Mouse (Mus musculus) ovary, adult 10 weeks (tissue): ENCODE measurements around the gene Gm3543. TPM values are rescaled to one million over a fixed set of nuclear protein-coding genes. Genes with fewer than 3 reads are reported as not detected.

Experiments
- polyA plus RNA-seq: library from polyadenylated mRNA; stranded (reverse); fragments of 350-450 nt; fragmentation: Illumina TruSeq; extraction: RNeasy Lipid Tissue Mini Kit (QIAGEN cat#74804); gene quantifications from one replicate; pipeline ENCODE4 v1.2.3, GENCODE M21; 2014

Gm3543 gene
- polyA plus RNA-seq, result not detected

DNA sequence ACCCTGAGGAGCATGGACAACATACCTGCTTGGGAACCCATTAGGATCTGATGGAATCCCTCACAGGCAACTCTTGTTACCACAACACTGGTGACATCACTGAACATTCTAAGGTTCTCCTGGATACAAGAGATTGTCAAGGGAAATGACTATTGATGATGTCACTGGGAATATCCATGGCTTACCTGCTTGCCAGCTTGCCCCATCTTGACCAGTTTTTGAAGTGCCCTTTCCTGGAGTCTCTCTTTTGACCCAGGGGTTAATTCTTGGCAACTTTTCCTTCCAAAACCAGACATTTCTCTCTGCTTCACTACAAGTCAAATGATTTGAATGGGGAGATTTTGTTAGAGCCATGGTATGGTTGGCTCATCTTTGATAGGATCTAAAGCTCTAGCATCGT is at the start of gene Gm3543:
TSS of gene Gm3543 (minus strand) at position 101 of the 400 bp plus-strand sequence.

GRCm38 (mm10) chr14:41967827-41968226 is 15.3 kb downstream of the Gm3543 start, which contains the start of gene Gm6401:
Gene Gm6401 (minus strand): TSS chr14:41967927.

GRCm38 (mm10) chr14:41943695-41944094 is 39.4 kb downstream of the Gm3543 start, which contains the start of gene 1700024B05Rik:
Gene 1700024B05Rik (plus strand): TSS chr14:41943995.

Other genes starting within 250 kb of the Gm3543 start
- gene Gm7929, start 232.7 kb downstream of the Gm3543 start, polyA plus RNA-seq, result not detected
- not detected for gene Gm47189, start 210.9 kb downstream of the Gm3543 start, polyA plus RNA-seq
- gene Gm7980, start 76.0 kb downstream of the Gm3543 start, polyA plus RNA-seq, result not detected
- not detected for gene 1700049E17Rik1, start 58.4 kb downstream of the Gm3543 start, polyA plus RNA-seq
- gene 1700024B05Rik, start 39.3 kb downstream of the Gm3543 start, polyA plus RNA-seq, result 0.31 TPM
- gene Gm6401, start 15.4 kb downstream of the Gm3543 start, polyA plus RNA-seq, result not detected
- gene Gm7951, start 134.0 kb upstream of the Gm3543 start, polyA plus RNA-seq, result not detected
- not detected for gene Gm17027, start 179.3 kb upstream of the Gm3543 start, polyA plus RNA-seq
- gene Gm3573, start 207.5 kb upstream of the Gm3543 start, polyA plus RNA-seq, result not detected